Mouse (Mus musculus): Measurements from ENCODE around the gene Stk19. TPM values are rescaled to one million over a fixed set of nuclear protein-coding genes. Genes with fewer than 3 reads are reported as not detected.
A peak's percentile ranks its signal among the peaks of the same experiment; 100 is the strongest.
"Not testable (repeated sequence)": the region's sequence is repeated elsewhere in the genome, so short reads cannot be mapped to it uniquely, and the experiment has no call there.

Stk19 gene
- total RNA-seq, 2 experiments from 2014 or later, result 10.7 to 13.5 TPM

DNA sequence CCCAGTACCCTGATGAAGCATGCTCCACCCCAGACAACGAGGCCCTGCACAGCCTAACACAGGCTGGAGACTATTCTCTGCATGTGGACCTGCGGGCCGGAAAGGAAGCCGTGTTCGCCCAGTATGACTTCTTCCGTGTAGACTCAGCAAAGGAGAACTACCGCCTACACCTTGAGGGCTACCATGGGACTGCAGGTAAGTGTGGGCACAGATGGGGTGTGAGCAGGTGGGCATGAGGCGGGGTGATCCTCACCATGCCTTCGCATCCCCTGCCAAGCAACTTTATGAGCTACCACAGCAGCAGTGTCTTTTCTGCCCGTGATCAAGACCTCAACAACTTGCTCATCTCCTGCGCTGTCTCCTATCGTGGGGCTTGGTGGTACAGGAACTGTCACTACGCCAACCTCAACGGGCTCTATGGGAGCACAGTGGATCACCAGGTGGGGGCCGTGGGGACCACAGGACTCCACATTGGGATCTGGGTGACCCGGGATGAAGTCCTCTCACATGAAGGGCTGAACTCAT, 35.9 kb downstream of the Stk19 start:
- intact Hi-C loops (cut with DNase I); DNase-seq: not testable (repeated sequence)

DNA sequence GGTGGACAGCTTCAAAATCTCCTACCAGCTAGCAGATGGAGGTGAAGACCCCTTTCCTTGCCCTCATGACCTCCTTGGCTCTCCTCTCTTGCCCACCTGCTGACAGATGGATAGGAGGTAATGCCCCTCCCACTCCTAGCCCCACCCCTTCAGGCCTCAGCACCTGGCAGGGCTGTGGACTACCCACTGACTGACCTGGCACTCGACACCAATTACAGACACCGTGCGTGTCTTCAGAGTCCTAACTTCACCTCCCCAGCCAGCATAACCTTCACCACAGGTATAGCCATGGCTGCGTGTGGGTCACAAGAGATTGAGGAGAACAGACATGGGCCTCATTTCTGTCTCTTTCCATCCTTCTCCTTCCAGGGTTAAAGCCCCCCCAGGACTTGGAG, 37.2 kb downstream of the Stk19 start:
- intact Hi-C loops (cut with DNase I), result loop anchor here (2.0 kb wide), 1 partner anchor 85 kb away; no protein-coding TSS in a partner anchor

DNA sequence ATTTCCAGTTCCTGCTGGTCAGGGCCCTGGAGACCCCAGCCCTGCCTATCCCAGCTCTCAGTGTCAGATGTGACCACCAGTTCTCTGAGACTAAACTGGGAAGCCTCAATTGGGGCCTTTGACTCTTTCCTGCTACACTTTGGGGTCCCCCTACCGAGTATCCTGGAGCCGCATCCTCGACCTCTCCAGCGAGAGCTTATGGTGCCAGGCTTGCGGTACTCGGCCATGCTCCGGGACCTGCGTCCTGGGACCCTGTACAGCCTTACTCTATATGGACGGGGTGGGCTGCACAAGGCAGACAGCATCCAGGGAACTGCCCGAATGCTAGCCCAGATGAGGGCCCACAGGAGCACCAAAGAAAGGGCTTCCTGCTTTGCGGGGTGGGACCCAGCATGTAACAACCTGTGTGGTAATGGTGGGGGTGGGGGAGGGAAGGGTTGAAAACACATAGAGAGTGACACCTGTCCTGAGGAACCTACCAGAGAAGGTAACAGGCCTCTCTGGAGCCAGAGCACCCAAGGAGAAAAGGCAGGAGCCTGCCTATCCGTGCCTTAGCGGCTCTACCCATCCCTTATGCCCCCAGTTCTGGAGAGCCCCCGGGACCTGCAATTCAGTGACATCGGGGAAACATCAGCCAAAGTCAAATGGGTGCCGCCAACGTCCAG, 37.7 kb downstream of the Stk19 start:
- intact Hi-C loops (cut with DNase I), result loop anchor here (2.0 kb wide), 1 partner anchor 84 kb away; no protein-coding TSS in a partner anchor
- DNase-seq, result no peak

More for the DNA sequence above, 37.2 kb downstream of the Stk19 start:
- DNase-seq, result no peak

DNA sequence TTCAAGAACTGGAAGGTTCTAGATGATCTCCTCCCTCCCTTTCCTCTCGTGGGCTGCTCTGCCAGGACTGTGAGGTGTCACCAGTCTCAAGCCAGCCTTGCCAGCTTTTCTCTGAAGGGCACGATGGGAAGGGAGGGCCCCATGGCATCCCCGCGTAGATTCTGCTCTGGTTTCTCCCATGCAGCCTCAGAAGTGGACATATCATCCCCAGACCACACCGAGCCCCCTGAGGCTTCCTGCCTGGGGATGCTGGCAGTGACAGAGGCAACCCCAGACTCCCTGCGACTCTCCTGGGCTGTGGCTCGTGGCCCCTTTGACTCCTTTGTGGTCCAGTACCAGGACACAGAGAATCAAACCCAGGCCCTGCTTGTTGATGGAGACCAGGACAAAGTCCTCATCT, 38.7 kb downstream of the Stk19 start:
- DNase-seq, result not testable (repeated sequence)
- intact Hi-C loops (cut with DNase I), result loop anchor here (2.0 kb wide), 1 partner anchor 83 kb away; no protein-coding TSS in a partner anchor

DNA sequence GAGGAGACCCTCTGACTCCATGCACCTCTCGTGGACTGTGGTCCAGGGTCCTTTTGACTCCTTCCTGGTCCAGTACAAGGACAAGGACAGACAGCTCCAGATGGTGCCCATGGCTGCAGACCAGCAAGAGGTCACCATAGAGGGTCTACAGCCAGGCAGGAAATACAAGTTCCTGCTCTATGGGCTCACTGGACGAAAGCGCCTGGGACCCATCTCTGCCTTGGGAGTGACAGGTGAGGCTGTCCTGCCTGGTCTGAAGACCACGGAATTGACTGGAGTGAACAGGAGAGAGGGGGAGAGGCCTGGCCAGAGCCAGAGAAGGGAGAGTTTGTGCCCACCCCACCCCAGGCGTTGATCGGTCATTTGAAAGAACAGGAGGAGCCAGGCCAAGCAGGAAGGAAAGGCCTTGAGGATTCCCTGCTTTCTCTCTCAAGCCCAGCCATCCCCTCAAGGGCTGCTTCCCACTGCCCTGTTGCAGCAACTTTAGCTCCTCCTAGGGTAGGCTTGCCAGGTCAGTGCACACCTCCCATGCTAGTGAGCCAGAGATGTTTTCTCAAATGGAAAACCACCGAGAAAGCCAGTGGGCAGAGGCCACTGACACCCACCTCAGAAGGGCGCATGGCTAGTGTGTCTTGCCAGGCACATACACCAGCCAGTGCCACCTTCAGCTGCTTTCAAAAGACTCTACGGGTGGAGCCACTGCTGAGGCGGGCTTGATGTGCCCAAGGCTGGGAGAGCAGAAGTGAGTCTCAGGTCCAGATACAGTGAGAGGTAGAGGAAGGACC, 39.3 kb downstream of the Stk19 start:
- DNase-seq; intact Hi-C loops (cut with DNase I): not testable (repeated sequence)

DNA sequence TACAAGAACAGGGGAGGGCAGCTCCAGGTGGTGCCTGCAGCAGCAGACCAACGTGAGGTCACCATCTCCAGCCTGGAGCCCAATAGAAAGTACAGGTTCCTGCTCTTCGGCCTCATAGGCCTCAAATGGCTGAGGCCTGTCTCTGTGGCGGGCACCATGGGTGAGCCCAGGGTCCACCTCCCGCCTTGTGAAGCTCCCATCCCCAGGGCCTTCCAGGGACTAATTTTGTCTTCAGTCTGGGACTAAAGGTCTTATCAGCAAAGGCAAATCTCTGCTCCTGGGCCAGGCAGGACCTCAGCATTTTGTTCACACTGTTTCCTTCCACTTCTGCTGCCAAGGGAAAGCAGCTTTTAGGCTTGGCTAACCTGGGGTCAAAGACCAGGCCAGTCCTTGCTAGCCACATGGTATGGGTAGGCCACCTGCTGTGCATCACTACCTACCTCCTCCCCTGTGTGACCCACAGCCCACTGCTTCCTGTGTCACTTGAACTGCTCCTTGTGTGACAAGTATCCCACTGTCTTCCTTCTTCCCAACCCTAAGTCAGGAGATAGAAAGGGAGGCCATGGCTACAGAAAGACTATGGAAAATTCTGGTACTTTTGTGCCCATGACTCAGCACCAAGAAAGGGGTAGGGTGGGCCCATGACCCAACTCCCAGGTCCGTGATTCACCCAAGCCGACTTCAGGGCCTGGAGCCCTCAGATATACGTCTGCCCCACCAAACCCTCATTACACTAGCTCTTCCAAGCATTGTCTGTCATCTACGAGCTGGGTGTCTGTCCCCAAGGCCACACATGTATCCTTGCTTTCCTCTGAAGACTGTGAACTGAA, 40.2 kb downstream of the Stk19 start:
- DNase-seq, result no peak
- intact Hi-C loops (cut with DNase I), result no loop called here

DNA sequence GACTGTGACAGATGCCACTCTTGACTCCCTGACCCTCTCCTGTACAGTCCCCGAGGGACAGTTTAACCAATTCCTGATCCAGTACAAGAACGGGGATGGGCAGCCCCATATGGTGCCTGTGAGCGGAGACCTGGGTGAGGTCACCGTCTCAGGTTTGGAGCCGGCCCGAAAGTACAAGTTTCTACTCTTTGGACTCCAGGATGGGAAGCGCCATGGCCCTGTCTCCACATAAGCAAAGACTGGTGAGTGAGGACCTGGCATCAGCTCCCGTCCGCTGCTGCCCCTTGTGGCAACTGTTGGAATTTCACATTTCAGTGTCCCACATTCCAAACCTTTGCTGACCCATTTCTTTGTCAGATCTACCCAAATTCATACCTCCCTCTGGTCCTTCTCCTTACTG, 41.1 kb downstream of the Stk19 start:
- DNase-seq, result peak; percentile 49 to 74
- intact Hi-C loops (cut with DNase I), result no loop called here

DNA sequence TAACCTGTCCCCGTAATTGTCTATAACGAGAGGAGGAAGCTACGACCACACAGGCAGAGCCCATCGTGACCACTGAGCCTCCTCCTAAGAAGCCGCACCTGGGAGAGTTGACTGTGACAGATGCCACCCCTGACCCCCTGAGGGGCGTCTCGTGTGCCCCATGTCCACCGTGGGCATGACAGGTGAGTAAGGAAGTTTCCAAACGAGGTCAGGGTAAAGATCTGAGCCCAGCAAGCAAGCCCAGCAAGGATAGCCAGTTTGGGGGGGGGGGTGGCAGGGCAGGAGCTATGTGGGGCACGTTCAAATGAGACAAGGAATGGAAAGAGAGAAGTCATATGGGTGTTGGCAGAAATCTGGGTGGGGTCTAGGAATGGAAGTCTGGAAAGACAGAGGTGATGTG, 41.7 kb downstream of the Stk19 start:
- intact Hi-C loops (cut with DNase I), result no loop called here
- DNase-seq, result no peak

DNA sequence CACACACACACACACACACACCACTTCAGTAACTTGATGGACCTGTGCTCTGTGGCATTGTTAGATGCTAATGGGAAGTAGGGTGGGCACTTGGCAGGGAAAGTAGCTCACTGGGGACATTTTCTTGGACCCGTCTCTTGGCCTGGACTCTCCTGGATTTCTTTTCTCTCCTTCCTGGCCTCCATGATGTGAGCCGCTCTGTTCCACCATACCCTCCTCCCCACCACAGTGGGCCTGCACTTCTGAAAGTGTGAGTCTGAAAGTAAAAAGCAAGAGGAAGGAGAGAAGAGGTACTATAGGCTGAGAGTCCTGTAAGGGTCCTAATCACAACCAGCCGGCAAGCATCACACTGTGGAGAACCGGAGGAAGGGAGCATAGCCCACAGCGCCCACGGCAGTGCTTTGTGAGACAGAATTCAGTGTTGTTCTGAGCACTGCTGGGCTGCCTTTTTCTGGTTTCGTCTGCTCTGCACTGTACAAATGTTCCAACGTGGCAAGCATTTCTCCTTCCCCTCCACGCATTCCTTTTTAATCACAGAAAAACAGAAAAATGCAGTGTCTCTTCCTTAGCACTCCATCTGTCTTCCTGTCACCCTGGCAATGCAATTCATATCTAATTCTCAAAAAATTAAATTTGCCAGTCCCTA, 58.9 kb downstream of the Stk19 start:
- intact Hi-C loops (cut with DNase I), result no loop called here
- no peak for DNase-seq

Small RNA genes within 50 kb of the gene (microRNA-seq; reads per million reads assigned to microRNA genes)
- gene Mir6970 (0 to 1.2 reads per million in 2 experiments), gene Mir6971 (1.6 to 3.7 reads per million in 2 experiments), gene Mir6972 (0 reads per million in 2 experiments)

Other genes with a start within 250 kb of the Stk19 start
- 1 to 10 TPM; 5.6 to 7.8 TPM for gene Gpsm3, start 247.1 kb downstream of the Stk19 start, total RNA-seq (2021)
- 10 to 100 TPM; 20.1 to 22.6 TPM for gene Pbx2, start 245.7 kb downstream of the Stk19 start, total RNA-seq (2021)
- gene Ager, start 239.1 kb downstream of the Stk19 start, total RNA-seq (2021), result 1 to 10 TPM; 1.0 to 1.2 TPM
- 10 to 100 TPM; 33.6 to 35.4 TPM for gene Rnf5, start 233.3 kb downstream of the Stk19 start, total RNA-seq (2021)
- 10 to 100 TPM; 56.3 to 57.9 TPM for gene Agpat1, start 232.7 kb downstream of the Stk19 start, total RNA-seq (2021)
- gene Egfl8, start 221.0 kb downstream of the Stk19 start, total RNA-seq (2021), result 1 to 10 TPM; 2.1 to 2.7 TPM
- 10 to 100 TPM; 42.6 to 43.2 TPM for gene Ppt2, start 208.4 kb downstream of the Stk19 start, total RNA-seq (2021)
- 1 to 10 TPM; 1.9 to 3.1 TPM for gene Prrt1, start 207.4 kb downstream of the Stk19 start, total RNA-seq (2021)
- 1 to 10 TPM; 8.2 to 8.3 TPM for gene Fkbpl, start 192.2 kb downstream of the Stk19 start, total RNA-seq (2021)
- gene Atf6b, start 189.8 kb downstream of the Stk19 start, total RNA-seq (2021), result 10 to 100 TPM; 18.0 to 19.0 TPM
- gene Tnxb, start 166.4 kb downstream of the Stk19 start, total RNA-seq (2021), result 10 to 100 TPM; 48.6 to 56.7 TPM
- 10 to 100 TPM; 17.9 to 21.3 TPM for gene C4b, start 93.1 kb downstream of the Stk19 start, total RNA-seq (2021)
- not detected for gene Cyp21a1, start 32.4 kb downstream of the Stk19 start, total RNA-seq (2021)
- gene Dxo, start 74 bp upstream of the Stk19 start, total RNA-seq (2021), result 10 to 100 TPM; 17.5 to 18.2 TPM
- gene Skiv2l, start 13.3 kb upstream of the Stk19 start, total RNA-seq (2021), result 10 to 100 TPM; 25.0 to 25.4 TPM
- gene Nelfe, start 13.4 kb upstream of the Stk19 start, total RNA-seq (2021), result 10 to 100 TPM; 13.1 to 15.5 TPM
- gene Cfb, start 25.6 kb upstream of the Stk19 start, total RNA-seq (2021), result 1 to 10 TPM; 6.3 to 7.8 TPM
- gene Zbtb12, start 42.5 kb upstream of the Stk19 start, total RNA-seq (2021), result 1 to 10 TPM; 5.1 to 6.1 TPM
- gene Gm20547, start 45.1 kb upstream of the Stk19 start, total RNA-seq (2021), result not detected
- gene C2, start 61.3 kb upstream of the Stk19 start, total RNA-seq (2021), result 1 to 10 TPM; 4.3 to 6.0 TPM
- gene Ehmt2, start 61.5 kb upstream of the Stk19 start, total RNA-seq (2021), result 10 to 100 TPM; 45.2 to 49.4 TPM
- under 1 TPM in 1 of 2 experiments, not detected in 1; 0.17 TPM for gene Slc44a4, start 77.5 kb upstream of the Stk19 start, total RNA-seq (2021)
- gene Neu1, start 94.3 kb upstream of the Stk19 start, total RNA-seq (2021), result 10 to 100 TPM; 14.0 to 14.6 TPM
- 1 to 10 TPM; 3.8 to 3.9 TPM for gene Hspa1b, start 122.3 kb upstream of the Stk19 start, total RNA-seq (2021)
- gene Gm20481, start 133.0 kb upstream of the Stk19 start, total RNA-seq (2021), result not detected
- gene Hspa1a, start 135.2 kb upstream of the Stk19 start, total RNA-seq (2021), result 1 to 10 TPM; 2.3 to 3.3 TPM
- gene Hspa1l, start 135.8 kb upstream of the Stk19 start, total RNA-seq (2021), result 1 to 10 TPM; 2.7 to 4.7 TPM
- 10 to 100 TPM; 19.2 to 25.0 TPM for gene Lsm2, start 144.9 kb upstream of the Stk19 start, total RNA-seq (2021)
- gene Vars, start 164.0 kb upstream of the Stk19 start, total RNA-seq (2021), result 10 to 100 TPM; 24.5 to 26.0 TPM
- 1 to 10 TPM; 5.3 to 5.9 TPM for gene Vwa7, start 179.6 kb upstream of the Stk19 start, total RNA-seq (2021)
- under 1 TPM; 0.34 to 0.48 TPM for gene Sapcd1, start 191.1 kb upstream of the Stk19 start, total RNA-seq (2021)
- 1 to 10 TPM; 1.6 to 2.0 TPM for gene Msh5, start 209.8 kb upstream of the Stk19 start, total RNA-seq (2021)
- gene Clic1, start 213.0 kb upstream of the Stk19 start, total RNA-seq (2021), result 10 to 100 TPM; 61.6 to 72.9 TPM
- 10 to 100 TPM; 49.3 to 50.0 TPM for gene Ddah2, start 222.1 kb upstream of the Stk19 start, total RNA-seq (2021)
- gene Ly6g6c, start 228.4 kb upstream of the Stk19 start, total RNA-seq (2021), result not detected
- under 1 TPM; 0.61 to 0.74 TPM for gene Mpig6b, start 229.2 kb upstream of the Stk19 start, total RNA-seq (2021)
- not detected for gene Ly6g6e, start 240.0 kb upstream of the Stk19 start, total RNA-seq (2021)
- 1 to 10 TPM in 1 of 2 experiments, under 1 TPM in 1; 0.67 to 3.3 TPM for gene Ly6g6d, start 241.1 kb upstream of the Stk19 start, total RNA-seq (2021)
- gene Ly6g6f, start 248.7 kb upstream of the Stk19 start, total RNA-seq (2021), result not detected